In genomic region chr15:101161534-101161933, GRCm38 (mm10) we compare ENCODE assay signal across 26 mouse cellular contexts. TPM values are rescaled to one million over a fixed set of nuclear protein-coding genes. Genes with fewer than 3 reads are reported as not detected.
A peak's percentile ranks its signal among the peaks of the same experiment; 100 is the strongest.
DNase-seq lines count a peak whose midpoint lies in the region; ATAC-seq and TF ChIP-seq lines count a peak whose summit lies in the region.
"Had no signal": no experiment of that assay in that cellular context is flagged by ENCODE, and none has a peak within 500 bp of the region (broad histone marks: within the 10 kb centered on the region; RNA-seq: fewer than 3 reads in every experiment).

No protein-coding gene starts in this region.

- no peaks in the 10 kb centered on the region for H3K9me3 ChIP-seq in hindbrain, embryonic 15.5 days
- H3K9me3 ChIP-seq in hindbrain, embryonic 12.5 days (replicated peaks), result peaks cover 7% of the 10 kb centered on the region; the same call in 1 of the 2 replicates
- 0 out of 2 replicates have a peak, but pooled peaks cover 8% of the 10 kb centered on the region for H3K9me3 ChIP-seq in embryonic facial prominence, embryonic 14.5 days (ENCODE audit: control insufficient read depth, low read length)
- H3K9me3 ChIP-seq in forebrain, postnatal 0 days (ENCODE audit: low read length), result peaks cover 4% of the 10 kb centered on the region; the same call in 1 of the 2 replicates
- H3K9me3 ChIP-seq in stomach, embryonic 14.5 days (ENCODE audit: control insufficient read depth, low read depth, low read length), result no peaks in the 10 kb centered on the region
- H3K9me3 ChIP-seq: heart, embryonic 15.5 days; neural tube, embryonic 15.5 days had no signal

- H3K9ac ChIP-seq in hindbrain, embryonic 15.5 days, result no peak overlapping the region
- H3K9ac ChIP-seq in hindbrain, embryonic 12.5 days, result no peak overlapping the region
- no peak overlapping the region for H3K9ac ChIP-seq in embryonic facial prominence, embryonic 14.5 days (ENCODE audit: low read depth, low read length)
- H3K9ac ChIP-seq in forebrain, postnatal 0 days, result no peak overlapping the region
- H3K9ac ChIP-seq in stomach, embryonic 14.5 days (replicated peaks; ENCODE audit: low read depth, low read length), result no peak overlapping the region
- H3K9ac ChIP-seq: heart, embryonic 15.5 days; midbrain, embryonic 13.5 days; neural tube, embryonic 15.5 days had no signal

- H3K4me3 ChIP-seq in hindbrain, embryonic 15.5 days, result no peak overlapping the region
- no peak overlapping the region for H3K4me3 ChIP-seq in hindbrain, embryonic 12.5 days
- H3K4me3 ChIP-seq in embryonic facial prominence, embryonic 14.5 days (ENCODE audit: low read depth, low read length), result no peak overlapping the region
- H3K4me3 ChIP-seq in forebrain, postnatal 0 days (ENCODE audit: low read depth, low read length), result no peak overlapping the region
- H3K4me3 ChIP-seq in stomach, embryonic 14.5 days (ENCODE audit: low read depth, low read length), result no peak overlapping the region
- H3K4me3 ChIP-seq in kidney, adult 2 months (ENCODE audit: insufficient read depth, low read depth, low read length), result no peak overlapping the region
- H3K4me3 ChIP-seq: heart, adult 2 months; heart, embryonic 15.5 days; midbrain, embryonic 13.5 days; neural tube, embryonic 15.5 days had no signal

- no peaks in the 10 kb centered on the region for H3K27me3 ChIP-seq in hindbrain, embryonic 15.5 days
- H3K27me3 ChIP-seq in hindbrain, embryonic 12.5 days, result 0 out of 2 replicates have a peak, but pooled peaks cover 5% of the 10 kb centered on the region
- no peaks in the 10 kb centered on the region for H3K27me3 ChIP-seq in embryonic facial prominence, embryonic 14.5 days (replicated peaks; ENCODE audit: control insufficient read depth, insufficient read depth, low read length)
- H3K27me3 ChIP-seq in forebrain, postnatal 0 days (ENCODE audit: insufficient read depth, low read length), result no peaks in the 10 kb centered on the region
- H3K27me3 ChIP-seq in stomach, embryonic 14.5 days (ENCODE audit: control insufficient read depth, insufficient read depth, low read length), result no peaks in the 10 kb centered on the region
- no peaks in the 10 kb centered on the region for H3K27me3 ChIP-seq in kidney, adult 2 months (replicated peaks; ENCODE audit: control insufficient read depth, insufficient read depth, low read length)
- H3K27me3 ChIP-seq: heart, embryonic 15.5 days; midbrain, embryonic 13.5 days had no signal

- ATAC-seq in hindbrain, embryonic 15.5 days (ENCODE audit: low FRiP score, low read depth), result no peak
- no peak for ATAC-seq in hindbrain, embryonic 12.5 days (ENCODE audit: low FRiP score)
- peak; percentile 51; the same call in 1 of the 2 replicates for ATAC-seq in embryonic facial prominence, embryonic 14.5 days (ENCODE audit: low read depth)
- ATAC-seq in forebrain, postnatal 0 days, result no peak
- ATAC-seq in stomach, embryonic 14.5 days (ENCODE audit: insufficient number of reproducible peaks, insufficient read depth, low FRiP score, low read depth), result peak; percentile 53; the same call in 1 of the 2 replicates

- no peak for TF ChIP-seq CTCF in forebrain, postnatal 0 days (IDR thresholded peaks at IDR 0.05; ENCODE audit: low read depth)
- TF ChIP-seq CTCF in kidney, adult 2 months (conservative IDR thresholded peaks at IDR 0.05; ENCODE audit: insufficient read depth, insufficient read length, low read depth, low read length), result no peak

- no peak overlapping the region for H3K4me2 ChIP-seq in hindbrain, embryonic 15.5 days
- H3K4me2 ChIP-seq in hindbrain, embryonic 12.5 days (replicated peaks), result no peak overlapping the region
- no peak overlapping the region for H3K4me2 ChIP-seq in embryonic facial prominence, embryonic 14.5 days (ENCODE audit: low read depth, low read length)
- no peak overlapping the region for H3K4me2 ChIP-seq in forebrain, postnatal 0 days (ENCODE audit: low read depth)
- no peak overlapping the region for H3K4me2 ChIP-seq in stomach, embryonic 14.5 days (replicated peaks; ENCODE audit: low read depth, low read length)
- H3K4me2 ChIP-seq: heart, embryonic 15.5 days had no signal

- peaks cover 35% of the 10 kb centered on the region for H3K4me1 ChIP-seq in hindbrain, embryonic 15.5 days (replicated peaks)
- H3K4me1 ChIP-seq in hindbrain, embryonic 12.5 days, result peaks cover 38% of the 10 kb centered on the region
- peaks cover 32% of the 10 kb centered on the region for H3K4me1 ChIP-seq in embryonic facial prominence, embryonic 14.5 days (ENCODE audit: control insufficient read depth, insufficient read depth, low read length)
- peaks cover 23% of the 10 kb centered on the region for H3K4me1 ChIP-seq in forebrain, postnatal 0 days (ENCODE audit: insufficient read depth)
- peaks cover 28% of the 10 kb centered on the region for H3K4me1 ChIP-seq in stomach, embryonic 14.5 days (ENCODE audit: control insufficient read depth, insufficient read depth, low read length)
- peaks cover 14% of the 10 kb centered on the region for H3K4me1 ChIP-seq in kidney, adult 2 months (ENCODE audit: control insufficient read depth, insufficient read depth, low read length)

- WGBS in hindbrain, embryonic 15.5 days, result 58% methylated on average over 7 of the region's 7 CpGs
- 78% methylated on average over 7 of the region's 7 CpGs for WGBS in hindbrain, embryonic 12.5 days
- WGBS in embryonic facial prominence, embryonic 14.5 days, result 77% methylated on average over 7 of the region's 7 CpGs
- 63% methylated on average over 7 of the region's 7 CpGs for WGBS in forebrain, postnatal 0 days
- 69% methylated on average over 7 of the region's 7 CpGs for WGBS in stomach, embryonic 14.5 days
- WGBS in kidney, adult 2 months, result 92% methylated on average over 7 of the region's 7 CpGs

- no peak for TF ChIP-seq POLR2A in kidney, adult 2 months (IDR thresholded peaks at IDR 0.05; ENCODE audit: low read depth, low read length)

- DNase-seq in embryonic facial prominence, embryonic 14.5 days (ENCODE audit: low spot score), result peak; percentile 78
- no peak for DNase-seq in forebrain, postnatal 0 days
- no peak for DNase-seq in kidney, adult 2 months
- no peak for DNase-seq in heart, adult 18-20 months
- DNase-seq: B cell, adult 2 months; cerebellum, adult 18-20 months; cerebellum, postnatal 25 days; gastrocnemius, postnatal 14 days; heart, adult 2 months; heart, postnatal 4 days; kidney, adult 9 months; layer of hippocampus, adult 9-11 months; lung, postnatal 10 days; thymus, postnatal 14 days had no signal

- no peaks in the 10 kb centered on the region for H3K36me3 ChIP-seq in hindbrain, embryonic 15.5 days
- H3K36me3 ChIP-seq in hindbrain, embryonic 12.5 days, result no peaks in the 10 kb centered on the region
- no peaks in the 10 kb centered on the region for H3K36me3 ChIP-seq in embryonic facial prominence, embryonic 14.5 days (ENCODE audit: control insufficient read depth, insufficient read depth, low read length)
- no peaks in the 10 kb centered on the region for H3K36me3 ChIP-seq in forebrain, postnatal 0 days (ENCODE audit: insufficient read depth)
- H3K36me3 ChIP-seq in stomach, embryonic 14.5 days (ENCODE audit: control insufficient read depth, insufficient read depth, low read length), result no peaks in the 10 kb centered on the region
- H3K36me3 ChIP-seq in kidney, adult 2 months (ENCODE audit: control insufficient read depth, insufficient read depth, low read length), result no peaks in the 10 kb centered on the region
- H3K36me3 ChIP-seq: heart, embryonic 15.5 days; midbrain, embryonic 13.5 days; neural tube, embryonic 15.5 days had no signal

- H3K27ac ChIP-seq in hindbrain, embryonic 15.5 days (replicated peaks), result peak overlapping the region; percentile 46; the same call in 1 of the 2 replicates
- no peak overlapping the region; the same call in 1 of the 2 replicates for H3K27ac ChIP-seq in hindbrain, embryonic 12.5 days
- H3K27ac ChIP-seq in embryonic facial prominence, embryonic 14.5 days (replicated peaks; ENCODE audit: low read depth, low read length), result peak overlapping the region; percentile 33; the same call in 1 of the 2 replicates
- H3K27ac ChIP-seq in forebrain, postnatal 0 days (ENCODE audit: low read depth, low read length), result peak overlapping the region; percentile 88; the same call in 1 of the 2 replicates
- peak overlapping the region; percentile 39; the same call in 1 of the 2 replicates for H3K27ac ChIP-seq in stomach, embryonic 14.5 days (ENCODE audit: low read length)
- no peak overlapping the region for H3K27ac ChIP-seq in kidney, adult 2 months (ENCODE audit: insufficient read depth, low read depth, low read length)
- H3K27ac ChIP-seq: heart, adult 2 months; heart, embryonic 15.5 days had no signal

RNA-seq across cellular contexts. Expression of gene Acvr1b, which starts 12.3 kb away (rescaled TPM):
- polyA plus RNA-seq in hindbrain, embryonic 15.5 days (2015; fragmentation: Nextera tagmentation; extraction: Ambion mirVana), result 21.7 and 24.1 TPM in 2 replicates
- polyA plus RNA-seq in hindbrain, embryonic 12.5 days (2016; fragmentation: Nextera tagmentation; extraction: Ambion mirVana), result 12.2 and 15.5 TPM in 2 replicates
- polyA plus RNA-seq in embryonic facial prominence, embryonic 14.5 days (2014; fragmentation: Nextera tagmentation; extraction: Ambion mirVana), result 10.2 and 10.7 TPM in 2 replicates
- total RNA-seq in forebrain, postnatal 0 days (2014; rRNA removed), result 74.2 and 80.4 TPM in 2 replicates
- 13.2 and 17.4 TPM in 2 replicates for polyA plus RNA-seq in forebrain, postnatal 0 days (2015; fragmentation: Nextera tagmentation; extraction: Ambion mirVana)
- polyA plus RNA-seq in stomach, embryonic 14.5 days (2014; fragmentation: Nextera tagmentation; extraction: Ambion mirVana), result 11.5 and 14.5 TPM in 2 replicates
- 37.0 and 37.2 TPM in 2 replicates for polyA plus RNA-seq in kidney, adult 2 months (2012; rRNA removed)
- 10 to 100 TPM in 1 of 2 experiments, 1 to 10 TPM in 1; 9.8 to 10.3 TPM for total RNA-seq in heart, adult 18-20 months (2021)

RNA-seq across cellular contexts. Expression of gene Acvrl1, which starts 33.2 kb away (rescaled TPM):
- 9.5 and 9.6 TPM in 2 replicates for polyA plus RNA-seq in hindbrain, embryonic 15.5 days (2015; fragmentation: Nextera tagmentation; extraction: Ambion mirVana)
- polyA plus RNA-seq in hindbrain, embryonic 12.5 days (2016; fragmentation: Nextera tagmentation; extraction: Ambion mirVana), result 11.6 TPM in 2 replicates
- 11.5 and 13.5 TPM in 2 replicates for polyA plus RNA-seq in embryonic facial prominence, embryonic 14.5 days (2014; fragmentation: Nextera tagmentation; extraction: Ambion mirVana)
- total RNA-seq in forebrain, postnatal 0 days (2014; rRNA removed), result 8.7 and 10.7 TPM in 2 replicates
- 5.8 and 6.0 TPM in 2 replicates for polyA plus RNA-seq in forebrain, postnatal 0 days (2015; fragmentation: Nextera tagmentation; extraction: Ambion mirVana)
- polyA plus RNA-seq in stomach, embryonic 14.5 days (2014; fragmentation: Nextera tagmentation; extraction: Ambion mirVana), result 15.6 and 16.9 TPM in 2 replicates
- polyA plus RNA-seq in kidney, adult 2 months (2012; rRNA removed), result 33.4 and 34.1 TPM in 2 replicates
- 10 to 100 TPM; 26.5 to 27.9 TPM for total RNA-seq in heart, adult 18-20 months (2021)

RNA-seq across cellular contexts. Expression of gene Ankrd33, which starts 46.0 kb away (rescaled TPM):
- not detected in 2 replicates for polyA plus RNA-seq in hindbrain, embryonic 15.5 days (2015; fragmentation: Nextera tagmentation; extraction: Ambion mirVana)
- not detected in 2 replicates for polyA plus RNA-seq in hindbrain, embryonic 12.5 days (2016; fragmentation: Nextera tagmentation; extraction: Ambion mirVana)
- polyA plus RNA-seq in embryonic facial prominence, embryonic 14.5 days (2014; fragmentation: Nextera tagmentation; extraction: Ambion mirVana), result not detected in 2 replicates
- total RNA-seq in forebrain, postnatal 0 days (2014; rRNA removed), result not detected in 2 replicates
- not detected in 2 replicates for polyA plus RNA-seq in forebrain, postnatal 0 days (2015; fragmentation: Nextera tagmentation; extraction: Ambion mirVana)
- polyA plus RNA-seq in stomach, embryonic 14.5 days (2014; fragmentation: Nextera tagmentation; extraction: Ambion mirVana), result not detected in 2 replicates
- not detected in 2 replicates for polyA plus RNA-seq in kidney, adult 2 months (2012; rRNA removed)
- not detected for total RNA-seq in heart, adult 18-20 months (2021)
- total RNA-seq: gastrocnemius, postnatal 14 days; heart, adult 2 months; heart, postnatal 4 days; hindbrain, postnatal 0 days; megakaryocyte progenitor cell, adult 5-6 weeks had no signal
- polyA plus RNA-seq: heart, adult 2 months; heart, embryonic 15.5 days; hindbrain, postnatal 0 days; limb, embryonic 14.5 days; liver, embryonic 16.5 days; midbrain, embryonic 13.5 days; neural tube, embryonic 15.5 days; spleen, adult 2 months; testis, adult 2 months had no signal

Comparison
In these comparisons a context has a peak if more than half of its experiments do, and no peak if none do; other contexts are left out.
1. H3K27ac ChIP-seq: peak in hindbrain, embryonic 15.5 days (single experiment), embryonic facial prominence, embryonic 14.5 days (single experiment), forebrain, postnatal 0 days (single experiment) and stomach, embryonic 14.5 days (single experiment); none in hindbrain, embryonic 12.5 days (single experiment) and kidney, adult 2 months (single experiment).
2. ATAC-seq: peak in embryonic facial prominence, embryonic 14.5 days (single experiment) and stomach, embryonic 14.5 days (single experiment); none in hindbrain, embryonic 15.5 days (single experiment), hindbrain, embryonic 12.5 days (single experiment) and forebrain, postnatal 0 days (single experiment).